Mouse (Mus musculus) embryonic facial prominence, embryonic 11.5 days (tissue): Measurements from ENCODE around the gene Itga1. TPM values are rescaled to one million over a fixed set of nuclear protein-coding genes. Genes with fewer than 3 reads are reported as not detected.

Experiments
- ATAC-seq: fragments of 200-750 bp; cut with Nextera tagmentation; replicated peaks from 2 replicates; pipeline ENCODE4 v1.8.0; 2017; ENCODE audit warnings: low read depth; ENCODE audit not compliant: insufficient number of reproducible peaks, low FRiP score, low TSS enrichment
- DNase-seq: peaks from one replicate; pipeline ENCODE4 v3.0.0-alpha.2; 2015; ENCODE audit warnings: low spot score
- H3K27ac ChIP-seq: fragments of 300-500 bp; sonication (generic); replicated peaks from 2 replicates; pipeline ENCODE4 v1.5.1; 2014; ENCODE audit warnings: mild to moderate bottlenecking, low read depth, low read length, control low read depth
- H3K27me3 ChIP-seq: fragments of 300-500 bp; sonication (generic); 2 replicates; pipeline ENCODE4 v1.6.1; 2014; ENCODE audit warnings: mild to moderate bottlenecking, low read length, moderate library complexity, mixed read lengths; ENCODE audit not compliant: control insufficient read depth, insufficient read depth
- H3K36me3 ChIP-seq: fragments of 300-500 bp; sonication (generic); replicated peaks from 2 replicates; pipeline ENCODE4 v1.6.1; 2014; ENCODE audit warnings: low read depth, mild to moderate bottlenecking, low read length, moderate library complexity, mixed read lengths; ENCODE audit not compliant: control insufficient read depth, insufficient read depth
- H3K4me1 ChIP-seq: fragments of 300-500 bp; sonication (generic); 2 replicates; pipeline ENCODE4 v1.6.1; 2014; ENCODE audit warnings: low read length, mixed read lengths; ENCODE audit not compliant: control insufficient read depth, insufficient read depth
- H3K4me2 ChIP-seq: fragments of 300-500 bp; sonication (generic); 2 replicates; pipeline ENCODE4 v1.6.1; 2014; ENCODE audit warnings: low read depth, mild to moderate bottlenecking, control low read depth, low read length, moderate library complexity
- H3K4me3 ChIP-seq: fragments of 300-500 bp; sonication (generic); 2 replicates; pipeline ENCODE4 v1.5.1; 2014; ENCODE audit warnings: low read depth, low read length, control low read depth
- H3K9ac ChIP-seq: fragments of 300-500 bp; sonication (generic); replicated peaks from 2 replicates; pipeline ENCODE4 v1.6.1; 2014; ENCODE audit warnings: mild to moderate bottlenecking, control low read depth, low read length
- H3K9me3 ChIP-seq: fragments of 300-500 bp; sonication (generic); replicated peaks from 2 replicates; pipeline ENCODE4 v1.6.1; 2016; ENCODE audit warnings: mild to moderate bottlenecking, low read length, inconsistent platforms, mixed read lengths; ENCODE audit not compliant: control insufficient read depth
- WGBS: fragments of 180-500 bp; shearing (Covaris S2); extraction: QIAGEN DNeasy Blood & Tissue Kit; methylation state at CpG from one replicate; pipeline ENCODE4 v1.1.7; 2014; 5-methylcytosine and 5-hydroxymethylcytosine counted together
- polyA plus RNA-seq: library from polyadenylated mRNA; unstranded; fragments of >200 nt; fragmentation: Nextera tagmentation; extraction: Ambion mirVana; gene quantifications from 2 replicates; pipeline ENCODE4 v1.2.1, GENCODE M21; 2014

Gene Itga1
- polyA plus RNA-seq, 1 experiment from 2014 or later = 2.6 TPM

DNA sequence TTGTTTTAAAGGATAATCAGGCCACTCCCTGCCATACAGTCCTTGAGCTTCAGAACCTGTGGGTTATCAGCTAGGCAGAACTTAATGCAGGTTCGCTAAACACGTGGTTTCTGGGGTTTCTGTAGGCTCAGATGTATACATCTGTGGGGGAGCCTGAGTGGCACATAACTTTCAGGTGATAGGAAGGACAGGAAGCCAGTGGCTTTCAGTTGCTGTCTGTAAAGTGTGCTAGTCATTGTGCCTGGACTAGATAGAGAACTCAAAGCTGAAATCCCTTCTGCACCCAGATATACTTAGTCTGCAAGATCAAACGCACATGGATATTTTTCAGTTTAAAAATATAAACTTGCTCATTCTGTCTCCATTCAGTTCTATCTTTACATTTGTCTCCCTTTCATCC is 29.6 kb upstream of the Itga1 start:
- Histone ChIP-seq H3K4me2 (no peak overlapping the region), H3K36me3 (no peaks in the 10 kb centered on the region), H3K27ac (no peak overlapping the region), H3K27me3 (no peaks in the 10 kb centered on the region), H3K4me1 (no peaks in the 10 kb centered on the region), H3K9ac (no peak overlapping the region), H3K9me3 (no peaks in the 10 kb centered on the region), H3K4me3 (no peak overlapping the region)
- ATAC-seq = no peak
- 76% methylated on average over 3 of the region's 3 CpGs for WGBS
- no peak for DNase-seq

DNA sequence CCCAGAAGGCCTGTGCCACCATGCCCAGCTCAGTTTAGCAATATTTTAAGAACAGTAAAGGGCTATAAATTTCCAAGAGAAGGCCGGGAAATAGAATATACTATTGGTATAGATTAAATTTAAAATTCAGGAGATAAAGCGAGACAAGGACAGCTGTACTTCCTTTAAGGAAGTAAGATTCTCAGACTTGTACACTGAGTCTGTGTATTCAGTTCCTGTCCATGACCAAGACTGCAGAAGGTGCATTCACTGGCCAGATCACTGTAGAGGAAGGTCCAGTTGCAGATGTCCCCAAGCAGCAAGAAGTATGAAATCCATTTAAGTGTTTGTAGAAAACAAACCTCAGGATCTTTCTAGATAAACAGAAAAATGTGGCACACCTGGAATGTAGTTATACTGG is 28.3 kb upstream of the Itga1 start:
- Histone ChIP-seq H3K36me3 (no peaks in the 10 kb centered on the region), H3K4me1 (no peaks in the 10 kb centered on the region), H3K27ac (no peak overlapping the region), H3K4me3 (no peak overlapping the region), H3K9ac (no peak overlapping the region), H3K4me2 (no peak overlapping the region), H3K9me3 (no peaks in the 10 kb centered on the region), H3K27me3 (no peaks in the 10 kb centered on the region)
- 83% methylated on average over 2 of the region's 2 CpGs for WGBS
- DNase-seq (no peak), ATAC-seq (no peak)

DNA sequence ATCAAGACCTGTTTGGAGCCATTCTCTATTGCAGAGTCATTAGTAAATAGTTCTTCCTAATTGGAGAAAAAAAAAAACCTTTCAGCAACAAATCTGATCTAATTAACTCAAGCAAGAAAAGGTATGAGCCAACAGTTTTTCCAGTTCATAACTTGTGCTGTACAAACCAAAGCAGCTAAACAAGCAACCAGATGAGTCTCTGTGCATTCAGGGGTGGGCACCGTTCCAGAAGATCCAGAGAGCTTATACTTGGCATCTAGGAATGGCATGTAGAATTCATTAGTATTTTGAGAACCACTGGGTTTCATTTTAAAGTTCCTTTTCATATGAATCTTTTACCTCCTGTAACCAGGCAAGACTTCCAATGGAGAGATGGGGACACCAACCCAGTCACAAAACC is 26.1 kb upstream of the Itga1 start:
- 90% methylated on average over 1 of the region's 1 CpGs for WGBS
- Histone ChIP-seq H3K4me2 (no peak overlapping the region), H3K4me1 (no peaks in the 10 kb centered on the region), H3K9me3 (no peaks in the 10 kb centered on the region), H3K27ac (no peak overlapping the region), H3K27me3 (no peaks in the 10 kb centered on the region), H3K36me3 (no peaks in the 10 kb centered on the region), H3K9ac (no peak overlapping the region), H3K4me3 (no peak overlapping the region)
- ATAC-seq = no peak
- DNase-seq = no peak

DNA sequence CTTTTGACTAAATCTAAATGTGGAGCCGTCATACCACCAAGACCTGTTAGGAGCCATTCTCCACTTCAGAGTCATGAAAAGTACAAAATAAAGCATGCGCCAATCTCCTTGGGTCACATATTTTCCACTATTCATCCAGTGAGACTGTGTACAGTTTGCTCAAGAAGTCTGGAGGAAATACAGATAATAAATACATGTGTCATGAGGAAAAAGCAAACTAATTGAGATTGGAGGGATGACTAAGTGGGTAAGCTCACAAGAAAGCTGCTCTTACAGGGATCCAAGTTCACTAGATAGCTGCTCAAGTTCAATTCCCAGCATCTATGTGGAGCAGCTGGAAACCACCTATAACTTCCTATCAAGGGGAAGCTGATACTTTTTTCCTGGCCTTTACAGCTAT is 24.8 kb upstream of the Itga1 start:
- Histone ChIP-seq H3K9me3 (no peaks in the 10 kb centered on the region), H3K36me3 (no peaks in the 10 kb centered on the region), H3K4me1 (no peaks in the 10 kb centered on the region), H3K4me2 (no peak overlapping the region), H3K9ac (no peak overlapping the region), H3K27ac (no peak overlapping the region), H3K4me3 (no peak overlapping the region), H3K27me3 (no peaks in the 10 kb centered on the region)
- ATAC-seq = no peak
- 96% methylated on average over 2 of the region's 2 CpGs for WGBS
- DNase-seq = no peak

DNA sequence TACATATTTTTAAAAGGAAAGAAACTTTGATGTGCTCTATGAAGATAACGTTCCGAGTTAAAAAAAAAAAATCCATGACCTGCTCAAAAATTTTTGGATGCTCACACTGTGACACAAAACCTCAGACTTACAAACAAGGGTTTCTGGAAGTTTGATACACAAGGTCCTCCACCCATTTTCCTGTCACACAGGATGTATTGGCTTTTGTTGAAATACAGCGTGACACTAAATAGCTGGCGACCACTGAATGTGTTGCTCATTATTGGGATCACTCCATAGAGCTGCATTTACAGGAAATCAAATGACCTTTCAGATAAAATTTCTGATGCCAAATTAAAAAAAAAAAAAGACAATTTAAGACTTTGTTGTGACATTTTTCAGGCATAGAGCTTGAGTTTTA is 23.4 kb upstream of the Itga1 start:
- 86% methylated on average over 4 of the region's 4 CpGs for WGBS
- Histone ChIP-seq H3K27ac (no peak overlapping the region), H3K4me3 (no peak overlapping the region), H3K9ac (no peak overlapping the region), H3K9me3 (no peaks in the 10 kb centered on the region), H3K4me1 (no peaks in the 10 kb centered on the region), H3K4me2 (no peak overlapping the region), H3K36me3 (no peaks in the 10 kb centered on the region), H3K27me3 (no peaks in the 10 kb centered on the region)
- DNase-seq (no peak), ATAC-seq (no peak)

DNA sequence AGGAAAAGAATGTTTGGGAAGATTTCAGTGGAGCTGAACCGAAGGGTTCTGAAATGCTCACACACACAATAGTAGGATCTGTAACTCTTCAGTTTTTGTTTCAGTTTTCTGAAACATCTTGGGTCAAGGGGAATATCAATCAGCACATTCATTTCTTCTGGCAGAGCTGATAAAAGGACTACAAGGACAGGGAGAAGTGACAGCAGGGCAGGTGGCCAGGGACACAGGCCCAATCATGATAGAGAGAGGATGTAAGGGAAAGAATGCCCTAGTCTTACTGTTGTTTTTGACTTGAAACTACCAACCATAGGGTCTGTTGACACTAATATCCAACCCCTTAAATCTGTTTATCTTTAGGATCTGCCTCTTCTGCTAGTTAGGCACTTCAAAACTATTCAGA is 22.8 kb upstream of the Itga1 start:
- Histone ChIP-seq H3K4me1 (no peaks in the 10 kb centered on the region), H3K27ac (no peak overlapping the region), H3K36me3 (no peaks in the 10 kb centered on the region), H3K4me2 (no peak overlapping the region), H3K4me3 (no peak overlapping the region), H3K27me3 (no peaks in the 10 kb centered on the region), H3K9ac (no peak overlapping the region), H3K9me3 (no peaks in the 10 kb centered on the region)
- DNase-seq = no peak
- WGBS = 86% methylated on average over 1 of the region's 1 CpGs
- no peak for ATAC-seq

DNA sequence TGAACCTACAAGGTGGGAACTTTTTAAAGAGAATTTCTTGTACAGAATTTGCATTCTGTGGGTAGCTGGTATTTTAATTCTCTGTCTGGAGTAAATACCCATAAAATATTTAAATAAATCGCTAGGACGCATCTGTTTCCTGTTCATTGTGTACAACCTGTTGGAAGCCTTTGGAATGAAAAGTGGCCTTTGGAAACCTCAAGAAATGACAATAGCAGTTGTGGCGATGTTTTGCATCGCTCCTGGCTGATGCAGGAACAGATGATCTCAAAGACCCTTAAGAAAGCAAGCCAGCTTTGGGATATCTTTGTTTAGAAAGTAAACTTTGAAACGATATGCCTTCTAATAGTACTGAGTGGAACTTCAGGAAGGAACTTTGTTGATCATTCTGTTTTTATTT is 17.0 kb upstream of the Itga1 start:
- no peak for DNase-seq
- no peak overlapping the region for H3K9ac ChIP-seq
- no peaks in the 10 kb centered on the region for H3K9me3 ChIP-seq
- H3K36me3 ChIP-seq = no peaks in the 10 kb centered on the region
- WGBS = 69% methylated on average over 5 of the region's 5 CpGs
- H3K4me1 ChIP-seq = no peaks in the 10 kb centered on the region
- no peak overlapping the region for H3K4me2 ChIP-seq
- H3K27me3 ChIP-seq = no peaks in the 10 kb centered on the region
- H3K4me3 ChIP-seq = no peak overlapping the region
- no peak for ATAC-seq
- no peak overlapping the region for H3K27ac ChIP-seq

DNA sequence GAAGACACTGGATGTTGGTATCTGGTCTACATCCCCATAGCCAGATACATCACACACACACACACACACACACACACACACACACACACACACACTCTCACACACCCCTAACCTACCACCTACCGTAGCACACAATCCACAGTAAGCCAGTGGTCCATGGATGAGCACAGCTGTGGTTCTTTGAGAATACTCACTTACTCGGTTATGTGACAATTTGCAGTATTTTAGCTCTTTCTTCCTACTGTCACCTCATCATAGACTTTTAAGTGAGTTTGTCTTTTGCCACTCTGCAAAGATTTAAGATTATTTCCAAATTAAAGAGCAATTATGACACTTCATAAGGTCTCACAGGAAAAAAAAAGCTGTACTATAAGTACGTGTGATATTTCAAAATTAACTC is 16.4 kb upstream of the Itga1 start:
- Histone ChIP-seq H3K4me2 (no peak overlapping the region), H3K36me3 (no peaks in the 10 kb centered on the region), H3K9me3 (no peaks in the 10 kb centered on the region), H3K4me1 (no peaks in the 10 kb centered on the region), H3K4me3 (no peak overlapping the region), H3K27ac (no peak overlapping the region), H3K9ac (no peak overlapping the region), H3K27me3 (no peaks in the 10 kb centered on the region)
- WGBS = 88% methylated on average over 3 of the region's 3 CpGs
- DNase-seq = no peak
- no peak for ATAC-seq
